Mouse (Mus musculus) ES-E14 (cell line): Measurements from ENCODE around the gene Arhgef10l. TPM values are rescaled to one million over a fixed set of nuclear protein-coding genes. Genes with fewer than 3 reads are reported as not detected.

Experiments
- DNase-seq: peaks from one replicate; pipeline ENCODE4 v3.0.0-alpha.2; 2013; ENCODE audit warnings: low read depth, low spot score
- H3K27ac ChIP-seq: 2 replicates; pipeline ENCODE4 v1.5.1; 2012; ENCODE audit warnings: low read depth, mild to moderate bottlenecking, low read length, moderate library complexity, mixed read lengths; ENCODE audit not compliant: poor library complexity, insufficient read depth, severe bottlenecking
- H3K36me3 ChIP-seq: 2 replicates; pipeline ENCODE4 v1.6.1; 2012; ENCODE audit warnings: mild to moderate bottlenecking, low read length, moderate library complexity, mixed read lengths; ENCODE audit not compliant: control insufficient read depth, poor library complexity, insufficient read depth, severe bottlenecking
- H3K4me1 ChIP-seq, 2 experiments: fragments of 150-350 bp in 1 of 2; sonication (generic) in 1 of 2; 2 replicates each; pipeline ENCODE4 v1.6.1; 2012; ENCODE audit warnings: low read length in 2 of 2, mild to moderate bottlenecking in 1 of 2, mixed read lengths in 1 of 2; ENCODE audit not compliant: control insufficient read depth in 2 of 2, insufficient read depth in 2 of 2, poor library complexity in 1 of 2
- H3K4me3 ChIP-seq, 2 experiments: fragments of 150-350 bp in 1 of 2; sonication (generic) in 1 of 2; 2 replicates each; pipeline ENCODE4 v1.5.1; 2012; ENCODE audit warnings: low read length in 2 of 2, low read depth in 1 of 2, mild to moderate bottlenecking in 1 of 2, mixed read lengths in 1 of 2; ENCODE audit not compliant: insufficient read depth in 1 of 2, poor library complexity in 1 of 2, severe bottlenecking in 1 of 2
- H3K9ac ChIP-seq: 2 replicates; pipeline ENCODE4 v1.6.1; 2012; ENCODE audit warnings: low read depth, mild to moderate bottlenecking, low read length, mixed read lengths; ENCODE audit not compliant: poor library complexity, insufficient read depth, severe bottlenecking
- H3K9me3 ChIP-seq: fragments of 150-350 bp; sonication (generic); 2 replicates; pipeline ENCODE4 v1.6.1; 2012; ENCODE audit warnings: low read depth, mild to moderate bottlenecking, low read length; ENCODE audit not compliant: control insufficient read depth, insufficient read depth
- CHD2 ChIP-seq: IDR thresholded peaks from 2 replicates; pipeline ENCODE4 v1.6.1; 2014; ENCODE audit warnings: mild to moderate bottlenecking, low read depth, low read length, inconsistent platforms
- HCFC1 ChIP-seq: IDR thresholded peaks from 2 replicates; pipeline ENCODE4 v1.6.1; 2012; ENCODE audit warnings: low read length, inconsistent platforms, borderline replicate concordance; ENCODE audit not compliant: insufficient read depth
- MAFK ChIP-seq: IDR thresholded peaks from 2 replicates; pipeline ENCODE4 v1.6.1; 2014; ENCODE audit warnings: mild to moderate bottlenecking, low read depth, low read length, inconsistent platforms; ENCODE audit not compliant: insufficient read depth
- ZC3H11A ChIP-seq: IDR thresholded peaks from 2 replicates; pipeline ENCODE4 v1.6.1; 2012; ENCODE audit warnings: low read depth, mild to moderate bottlenecking, inconsistent platforms, low read length, borderline replicate concordance
- ZNF384 ChIP-seq: IDR thresholded peaks from 2 replicates; pipeline ENCODE4 v1.6.1; 2012; ENCODE audit warnings: low read depth, low read length, inconsistent platforms
- in situ Hi-C, 2 experiments: fragments of 600-800 bp; cut with MboI; formaldehyde crosslinking; loops; one replicate each; pipeline ENCODE4 v1.15.1; 2025; ENCODE audit warnings: low sequenced_read_pairs in 2 of 2, inconsistent platforms in 1 of 2; ENCODE audit not compliant: unreplicated experiment in 2 of 2
- total RNA-seq: library from RNA; depleted of rRNA; stranded (reverse); fragments of 300-350 nt; gene quantifications from 2 replicates; pipeline ENCODE4 v1.2.3, GENCODE M21; 2012

Gene Arhgef10l
- total RNA-seq, 1 experiment, result 14.8 TPM

GRCm38 (mm10) chr4:140694551-140695060 is 28.8 kb upstream of the Arhgef10l start:
- Histone ChIP-seq H3K27ac (peak overlapping the region; percentile 67), H3K4me3 (no peak overlapping the region), H3K9me3 (no peaks in the 10 kb centered on the region), H3K4me1 (peaks cover 5 to 18% of the 10 kb centered on the region in 2 experiments; a peak in 3 of 4 replicates), H3K36me3 (no peaks in the 10 kb centered on the region), H3K9ac (peak overlapping the region; percentile 0; the same call in 1 of the 2 replicates)
- in situ Hi-C loops, result no loop called here
- no peak for DNase-seq
- TF ChIP-seq CHD2, result no peak
- TF ChIP-seq HCFC1, result no peak
- TF ChIP-seq ZNF384, result no peak

- Histone ChIP-seq H3K9me3 (no peaks in the 10 kb centered on the region), H3K36me3 (no peaks in the 10 kb centered on the region), H3K4me1 (peaks cover 5 to 15% of the 10 kb centered on the region in 2 experiments; a peak in 3 of 4 replicates), H3K4me3 (0 out of 4 replicates have a peak overlapping the region, but pooled peaks of 1 of the 2 experiments have one; percentile 18), H3K9ac (peak overlapping the region; percentile 10; the same call in 1 of the 2 replicates), H3K27ac (peak overlapping the region; percentile 95)
- no peak for TF ChIP-seq ZC3H11A
- no peak for TF ChIP-seq CHD2
- TF ChIP-seq MAFK, result no peak
- no peak for TF ChIP-seq ZNF384
- TF ChIP-seq HCFC1, result no peak
- in situ Hi-C loops, result no loop called here
- no peak for DNase-seq
Measured at GRCm38 (mm10) chr4:140693513-140693912, 27.7 kb upstream of the Arhgef10l start.

DNA sequence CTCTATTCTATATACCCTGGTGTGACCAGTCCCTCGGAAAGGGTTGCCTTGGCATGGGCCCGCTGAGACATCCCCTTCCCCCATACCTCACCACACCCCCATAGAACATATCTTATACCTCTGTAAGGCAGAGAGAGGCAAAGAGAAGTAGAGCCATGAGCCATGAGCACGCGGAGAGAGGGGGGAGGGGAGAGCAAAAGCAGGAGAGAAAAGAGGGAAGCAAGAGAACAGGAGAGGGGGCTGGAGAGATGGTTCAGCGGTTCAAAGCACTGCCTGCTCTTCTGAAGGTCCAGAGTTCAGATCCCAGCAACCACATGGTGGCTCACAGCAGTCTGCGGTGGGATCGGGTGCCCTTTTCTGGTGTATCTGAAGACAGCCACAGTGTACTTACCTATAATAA is 25.7 kb upstream of the Arhgef10l start:
- Histone ChIP-seq H3K27ac (peak overlapping the region; percentile 90), H3K4me3 (peak overlapping the region in 1 of 2 experiments; percentile 55; a peak in 2 of 4 replicates), H3K4me1 (peaks cover 5 to 15% of the 10 kb centered on the region in 2 experiments; a peak in 3 of 4 replicates), H3K9me3 (no peaks in the 10 kb centered on the region), H3K9ac (peak overlapping the region; percentile 74), H3K36me3 (no peaks in the 10 kb centered on the region)
- in situ Hi-C loops, result no loop called here
- no peak for TF ChIP-seq CHD2
- no peak for DNase-seq

DNA sequence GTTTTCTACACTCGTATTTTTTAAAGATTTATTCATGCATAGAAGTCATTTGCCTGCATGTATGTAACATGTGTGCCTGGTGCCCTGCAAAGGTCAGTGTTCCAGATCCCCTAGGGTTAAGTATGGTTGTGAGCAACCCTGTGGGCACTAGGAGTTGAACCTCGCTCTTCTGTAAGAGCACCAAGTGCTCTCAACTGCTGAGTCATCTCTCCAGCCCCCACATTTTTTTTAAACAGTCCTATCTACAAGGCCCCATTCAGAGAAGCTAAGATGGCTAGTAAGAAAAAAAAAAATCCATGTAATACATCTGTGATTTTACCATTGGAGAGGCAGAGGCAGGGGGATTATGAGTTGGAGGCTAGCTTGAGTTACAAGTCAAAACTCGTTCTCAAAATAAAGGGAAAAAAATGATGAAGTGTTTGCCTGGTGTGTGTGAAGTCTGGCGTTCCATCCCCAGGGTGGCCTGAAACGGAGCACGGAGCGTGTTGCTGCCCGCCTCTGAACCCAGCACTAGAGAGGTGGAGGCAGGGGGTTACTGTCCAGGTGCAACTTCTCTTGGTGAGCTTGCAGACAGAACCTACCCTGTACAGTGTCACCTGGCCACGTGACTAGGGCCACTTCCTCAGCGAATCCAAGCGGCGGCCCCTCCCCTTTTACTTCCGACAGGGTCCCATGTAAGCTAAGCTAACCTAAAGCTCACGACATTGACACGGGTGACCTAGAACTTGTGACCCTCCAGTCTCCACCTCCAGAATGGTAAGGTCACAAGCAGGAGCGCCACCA is 24.3 kb upstream of the Arhgef10l start:
- Histone ChIP-seq H3K27ac (peak overlapping the region; percentile 93), H3K9ac (peak overlapping the region; percentile 62), H3K4me3 (peak overlapping the region; percentile 14 to 55; a peak in 3 of 4 replicates), H3K36me3 (no peaks in the 10 kb centered on the region), H3K4me1 (peaks cover 5 to 17% of the 10 kb centered on the region in 2 experiments; a peak in 3 of 4 replicates), H3K9me3 (no peaks in the 10 kb centered on the region)
- in situ Hi-C loops, result no loop called here
- TF ChIP-seq MAFK (peak; percentile 70), ZNF384 (no peak)
- DNase-seq, result no peak
